Mouse (Mus musculus) limb, embryonic 12.5 days (tissue): ENCODE results near the gene Ssu72. TPM values are rescaled to one million over a fixed set of nuclear protein-coding genes. Genes with fewer than 3 reads are reported as not detected.
"Not testable (repeated sequence)": the region's sequence is repeated elsewhere in the genome, so short reads cannot be mapped to it uniquely, and the experiment has no call there.

Experiments
- ATAC-seq: fragments of 200-750 bp; cut with Nextera tagmentation; 2 replicates; pipeline ENCODE4 v1.8.0; 2017; ENCODE audit warnings: low read depth, moderate TSS enrichment; ENCODE audit not compliant: insufficient number of reproducible peaks, insufficient read depth, low FRiP score, low TSS enrichment
- H3K27ac ChIP-seq: fragments of 300-500 bp; sonication (generic); 2 replicates; pipeline ENCODE4 v1.5.1; 2016; ENCODE audit warnings: mild to moderate bottlenecking, moderate library complexity
- H3K27me3 ChIP-seq: fragments of 300-500 bp; sonication (generic); 2 replicates; pipeline ENCODE4 v1.6.1; 2016; ENCODE audit warnings: mild to moderate bottlenecking, moderate library complexity
- H3K36me3 ChIP-seq: fragments of 300-500 bp; sonication (generic); 2 replicates; pipeline ENCODE4 v1.6.1; 2016; ENCODE audit warnings: mild to moderate bottlenecking, moderate library complexity
- H3K4me1 ChIP-seq: fragments of 300-500 bp; sonication (generic); replicated peaks from 2 replicates; pipeline ENCODE4 v1.6.1; 2016
- H3K4me2 ChIP-seq: fragments of 300-500 bp; sonication (generic); 2 replicates; pipeline ENCODE4 v1.6.1; 2016; ENCODE audit warnings: mild to moderate bottlenecking, moderate library complexity
- H3K4me3 ChIP-seq: fragments of 300-500 bp; sonication (generic); replicated peaks from 2 replicates; pipeline ENCODE4 v1.5.1; 2016; ENCODE audit warnings: mild to moderate bottlenecking
- H3K9ac ChIP-seq: fragments of 300-500 bp; sonication (generic); replicated peaks from 2 replicates; pipeline ENCODE4 v1.6.1; 2016; ENCODE audit warnings: mild to moderate bottlenecking, moderate library complexity
- H3K9me3 ChIP-seq: fragments of 300-500 bp; sonication (generic); 2 replicates; pipeline ENCODE4 v1.6.1; 2016; ENCODE audit warnings: mild to moderate bottlenecking, moderate library complexity
- WGBS: fragments of 180-500 bp; shearing (Covaris S2); methylation state at CpG from one replicate; pipeline ENCODE4 v1.1.7; 2016; 5-methylcytosine and 5-hydroxymethylcytosine counted together
- polyA plus RNA-seq: library from polyadenylated mRNA; unstranded; fragments of >200 nt; fragmentation: Nextera tagmentation; extraction: Ambion mirVana; gene quantifications from 2 replicates; pipeline ENCODE4 v1.2.1, GENCODE M21; 2016

Gene Ssu72
- 143 and 145 TPM in 2 replicates for polyA plus RNA-seq

DNA sequence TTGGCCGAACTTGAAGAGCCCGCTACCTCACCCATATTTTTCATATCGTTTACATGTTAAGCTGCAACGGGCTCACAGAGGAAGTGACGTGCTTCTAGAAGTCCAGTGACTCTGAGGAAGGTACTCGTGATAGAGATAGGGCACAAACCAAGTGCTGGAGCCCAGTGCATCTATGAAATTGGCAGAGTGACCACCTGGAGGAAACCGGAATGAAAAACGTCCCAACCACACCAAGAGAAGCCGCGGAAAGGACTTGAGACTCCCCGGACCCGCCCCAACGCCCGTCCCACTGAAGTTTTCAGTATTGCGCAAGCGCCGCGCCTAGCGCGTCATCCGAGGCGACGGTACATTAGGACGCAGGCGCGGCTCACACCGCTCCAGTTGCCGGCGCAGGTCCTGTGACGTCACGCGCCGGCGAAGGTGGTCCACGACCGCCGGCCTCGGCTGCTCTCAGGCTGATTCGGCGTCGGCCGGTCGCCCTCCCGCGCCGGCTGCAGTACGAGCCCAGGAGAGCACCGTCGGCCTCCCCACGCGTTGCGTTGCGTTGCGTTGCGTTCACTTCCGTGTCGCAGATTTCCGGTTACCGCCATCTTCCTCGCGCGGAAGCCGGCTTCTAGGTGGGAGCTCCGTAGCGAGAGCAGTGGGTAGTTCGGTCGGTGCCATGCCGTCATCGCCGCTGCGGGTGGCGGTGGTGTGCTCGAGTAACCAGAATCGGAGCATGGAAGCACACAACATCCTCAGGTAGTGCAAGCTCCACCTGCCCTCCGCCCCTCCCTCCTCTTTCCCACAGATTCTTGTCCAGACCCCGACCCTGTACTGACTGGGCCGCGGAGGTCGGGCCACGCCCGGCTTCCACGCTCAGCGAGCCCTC, at the start of gene Ssu72:
TSS of gene Ssu72 (plus strand) at position 80 of the 871 bp plus-strand sequence.
- Histone ChIP-seq H3K4me2 (peak within 1 kb of the TSS; percentile 75), H3K27ac (peak within 1 kb of the TSS; percentile 97), H3K9ac (peak within 1 kb of the TSS; percentile 92), H3K9me3 (no peaks in the 10 kb centered on the region), H3K4me3 (peak within 1 kb of the TSS; percentile 96), H3K4me1 (peaks cover 12% of the 10 kb centered on the region), H3K36me3 (no peaks in the 10 kb centered on the region; the same call in 1 of the 2 replicates), H3K27me3 (no peaks in the 10 kb centered on the region)
- under 1% methylated on average over 82 of the region's 83 CpGs for WGBS
- peak; percentile 92 for ATAC-seq

DNA sequence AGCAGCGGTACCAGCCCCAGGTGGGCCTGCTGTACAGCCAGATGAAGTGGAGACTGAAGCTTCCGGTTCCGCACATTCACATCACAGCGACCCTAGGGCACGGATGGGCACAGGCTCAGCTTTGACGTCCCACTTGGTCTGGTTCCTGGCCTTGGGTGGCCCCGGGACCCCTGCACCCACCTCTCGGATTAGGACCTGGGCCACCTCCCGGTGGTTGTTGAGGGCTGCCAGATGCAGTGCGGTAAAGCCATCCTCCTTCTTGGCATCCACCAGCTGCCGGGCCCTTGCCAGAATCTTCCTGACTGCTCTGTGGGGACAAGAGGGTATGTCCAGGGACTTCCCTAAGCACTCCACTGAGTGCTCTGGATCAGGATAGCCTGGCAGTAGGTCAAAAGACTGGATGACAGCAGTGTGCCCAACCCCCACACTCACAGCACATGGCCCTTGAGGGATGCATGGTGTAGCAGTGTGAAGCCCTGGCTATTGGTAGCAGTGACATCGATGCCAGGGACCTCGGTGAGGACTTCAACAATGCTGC, 48.3 kb upstream of the Ssu72 start:
- no peak for ATAC-seq
- H3K4me2 ChIP-seq = no peak overlapping the region
- H3K9ac ChIP-seq = 0 out of 2 replicates have a peak overlapping the region, but pooled peaks have one; percentile 6
- H3K4me3 ChIP-seq = no peak overlapping the region
- peaks cover 60% of the 10 kb centered on the region for H3K27me3 ChIP-seq
- H3K4me1 ChIP-seq = peaks cover 36% of the 10 kb centered on the region
- H3K36me3 ChIP-seq = peaks cover 55% of the 10 kb centered on the region
- 92% methylated on average over 13 of the region's 13 CpGs for WGBS
- H3K27ac ChIP-seq = no peak overlapping the region
- no peaks in the 10 kb centered on the region for H3K9me3 ChIP-seq

- Histone ChIP-seq H3K27me3 (peaks cover 33% of the 10 kb centered on the region), H3K4me3 (no peak overlapping the region), H3K9me3 (no peaks in the 10 kb centered on the region), H3K4me1 (peaks cover 16% of the 10 kb centered on the region), H3K4me2 (no peak overlapping the region), H3K36me3 (peaks cover 60% of the 10 kb centered on the region), H3K27ac (no peak overlapping the region), H3K9ac (no peak overlapping the region)
- WGBS = 90% methylated on average over 10 of the region's 10 CpGs
- ATAC-seq = no peak
Measured at GRCm38 (mm10) chr4:155658961-155659360, 45.6 kb upstream of the Ssu72 start.

GRCm38 (mm10) chr4:155660641-155661040, 44.0 kb upstream of the Ssu72 start:
- peaks cover 77% of the 10 kb centered on the region for H3K36me3 ChIP-seq
- H3K4me3 ChIP-seq = no peak overlapping the region
- H3K27me3 ChIP-seq = peaks cover 16% of the 10 kb centered on the region
- no peak overlapping the region for H3K27ac ChIP-seq
- H3K4me2 ChIP-seq = no peak overlapping the region
- H3K9ac ChIP-seq = no peak overlapping the region
- H3K9me3 ChIP-seq = no peaks in the 10 kb centered on the region
- no peak for ATAC-seq
- no peaks in the 10 kb centered on the region for H3K4me1 ChIP-seq
- WGBS = 90% methylated on average over 12 of the region's 12 CpGs

DNA sequence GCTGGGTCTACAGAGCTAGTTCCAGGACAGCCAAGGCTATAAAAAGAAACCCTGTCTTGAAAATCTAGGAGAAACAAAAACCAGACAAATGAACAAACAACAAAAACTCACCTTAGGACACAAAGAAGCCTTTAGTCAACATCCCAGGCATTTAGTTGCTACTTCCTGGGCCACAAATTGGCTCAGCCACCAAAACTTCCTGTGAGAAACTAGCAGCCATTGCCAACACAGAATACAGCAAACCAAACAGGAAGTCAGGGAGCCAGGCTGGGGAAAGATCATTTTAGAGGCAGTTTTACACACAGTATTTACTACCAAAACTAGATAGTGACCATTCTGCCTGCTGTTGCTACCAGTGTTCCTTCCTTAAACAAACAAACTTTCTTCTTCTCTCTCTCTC, 37.7 kb upstream of the Ssu72 start:
- Histone ChIP-seq H3K27me3 (no peaks in the 10 kb centered on the region), H3K4me2 (no peak overlapping the region), H3K9me3 (no peaks in the 10 kb centered on the region)

DNA sequence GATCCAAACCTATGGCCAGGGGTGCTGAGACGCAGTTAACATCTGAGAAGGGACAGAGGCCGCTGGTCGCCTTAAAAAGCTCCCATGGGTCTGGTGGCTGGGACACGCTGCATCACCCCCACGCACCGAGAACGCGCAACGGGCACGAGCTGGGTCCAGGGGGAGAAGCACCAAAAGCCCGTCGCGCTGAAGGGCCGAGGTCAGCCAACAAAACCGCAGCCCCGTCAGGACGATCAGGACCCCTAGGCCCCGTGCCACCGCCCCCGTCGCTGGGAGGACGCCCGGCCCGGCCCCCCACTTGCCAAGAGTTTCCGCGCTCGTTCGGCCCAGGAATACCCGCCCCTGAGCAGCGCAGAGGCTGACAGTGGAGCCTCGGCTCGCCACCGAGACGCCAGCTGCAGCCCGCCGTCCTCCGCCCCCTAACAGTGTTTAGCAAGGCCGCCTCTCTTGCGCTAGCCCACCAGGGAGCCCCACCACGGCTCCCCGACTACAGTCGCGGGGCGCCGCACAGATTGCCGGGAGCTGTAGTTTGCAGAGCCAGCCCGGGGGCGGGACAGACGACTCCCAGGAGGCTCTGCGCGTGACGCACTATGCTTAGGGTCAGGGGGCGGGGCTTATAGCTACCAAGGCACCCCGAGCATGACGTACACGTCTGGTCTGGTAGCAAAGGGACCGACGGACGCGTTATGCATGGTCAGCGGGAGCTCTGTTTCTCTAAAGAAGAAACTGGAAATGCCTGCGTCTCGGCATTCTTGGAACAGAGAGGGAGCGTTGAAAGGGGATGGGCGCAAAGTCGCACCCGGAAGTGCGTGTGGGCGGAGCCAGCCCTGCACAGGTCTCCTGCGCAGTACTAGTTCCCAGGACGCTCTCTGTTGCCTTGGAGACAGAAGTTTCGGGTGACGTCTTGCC, 35.7 kb upstream of the Ssu72 start, which contains the start of gene Mib2:
TSS of gene Mib2 (minus strand) at position 510 of the 909 bp plus-strand sequence.
- H3K27ac ChIP-seq = peak within 1 kb of the TSS; percentile 82
- peak within 1 kb of the TSS; percentile 92 for H3K4me2 ChIP-seq
- H3K4me1 ChIP-seq = peaks cover 6% of the 10 kb centered on the region
- WGBS = under 1% methylated on average over 73 of the region's 73 CpGs
- peak within 1 kb of the TSS; percentile 79 for H3K9ac ChIP-seq
- peaks cover 24% of the 10 kb centered on the region for H3K36me3 ChIP-seq
- no peaks in the 10 kb centered on the region for H3K9me3 ChIP-seq
- peak; percentile 98 for ATAC-seq
- no peaks in the 10 kb centered on the region for H3K27me3 ChIP-seq
- peak within 1 kb of the TSS; percentile 81 for H3K4me3 ChIP-seq

More for the DNA sequence above, 37.7 kb upstream of the Ssu72 start:
- no peak overlapping the region for H3K27ac ChIP-seq
- H3K4me3 ChIP-seq = no peak overlapping the region
- H3K36me3 ChIP-seq = peaks cover 34% of the 10 kb centered on the region
- H3K9ac ChIP-seq = no peak overlapping the region
- H3K4me1 ChIP-seq = peaks cover 6% of the 10 kb centered on the region
- ATAC-seq = no peak

GRCm38 (mm10) chr4:155669598-155670075, 35.0 kb upstream of the Ssu72 start:
- Histone ChIP-seq H3K27me3 (no peaks in the 10 kb centered on the region), H3K9me3 (no peaks in the 10 kb centered on the region), H3K4me3 (peak overlapping the region; percentile 81), H3K4me1 (peaks cover 6% of the 10 kb centered on the region), H3K27ac (no peak overlapping the region), H3K9ac (no peak overlapping the region), H3K36me3 (peaks cover 17% of the 10 kb centered on the region; the same call in 1 of the 2 replicates), H3K4me2 (peak overlapping the region; percentile 92)
- WGBS = 2% methylated on average over 8 of the region's 8 CpGs
- peak; percentile 29; the same call in 1 of the 2 replicates for ATAC-seq

DNA sequence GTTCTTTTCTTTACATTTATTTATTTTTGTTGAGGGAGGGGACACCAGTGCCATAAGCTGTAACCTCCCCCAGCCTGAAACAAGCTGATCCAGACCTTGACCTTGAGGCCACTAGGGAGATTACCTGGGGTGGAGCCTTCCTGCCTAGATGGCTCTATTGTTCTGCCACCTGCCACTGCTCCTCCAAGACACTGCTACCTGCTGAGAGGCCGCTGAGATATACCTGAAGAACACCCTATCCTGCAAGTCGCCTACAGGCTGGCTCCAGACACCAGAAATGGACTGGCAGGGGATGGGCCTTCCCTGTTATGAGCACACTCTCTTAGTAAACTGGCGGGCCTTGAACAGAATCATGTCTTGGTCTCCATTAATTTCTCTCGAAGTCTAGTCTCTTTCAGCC, 34.4 kb upstream of the Ssu72 start:
- ATAC-seq, H3K4me1 ChIP-seq, H3K4me3 ChIP-seq, H3K27me3 ChIP-seq, H3K4me2 ChIP-seq, H3K9me3 ChIP-seq, H3K9ac ChIP-seq, H3K27ac ChIP-seq: not testable (repeated sequence)
- WGBS = 65% methylated on average over 4 of the region's 4 CpGs
- H3K36me3 ChIP-seq = peaks cover 11% of the 10 kb centered on the region; the same call in 1 of the 2 replicates

DNA sequence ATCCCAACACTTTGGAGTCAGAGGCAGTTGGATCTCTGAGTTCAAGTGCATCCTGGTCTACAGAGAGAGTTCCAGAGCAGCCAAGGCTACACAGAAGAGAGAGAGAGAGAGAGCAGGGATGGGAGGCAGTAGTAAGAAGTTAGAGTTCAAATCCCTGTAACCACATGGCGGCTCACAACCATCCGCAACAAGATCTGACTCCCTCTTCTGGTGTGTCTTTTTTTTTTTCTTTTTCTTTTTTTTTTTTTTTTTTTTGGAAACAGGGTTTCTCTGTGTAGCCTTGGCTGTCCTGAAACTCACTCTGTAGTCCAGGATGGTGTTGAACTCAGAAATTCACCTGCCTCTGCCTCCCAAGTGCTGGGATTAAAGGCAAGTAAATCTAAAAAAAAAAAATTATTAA, 32.5 kb upstream of the Ssu72 start:
- no peak overlapping the region for H3K27ac ChIP-seq
- WGBS = 79% methylated on average over 2 of the region's 2 CpGs
- ATAC-seq = no peak

GRCm38 (mm10) chr4:155675991-155676390, 28.6 kb upstream of the Ssu72 start:
- Histone ChIP-seq H3K36me3 (no peaks in the 10 kb centered on the region), H3K27ac (no peak overlapping the region), H3K9me3 (no peaks in the 10 kb centered on the region), H3K4me2 (no peak overlapping the region), H3K4me1 (no peaks in the 10 kb centered on the region), H3K9ac (no peak overlapping the region), H3K4me3 (no peak overlapping the region), H3K27me3 (no peaks in the 10 kb centered on the region)
- ATAC-seq = no peak
- 87% methylated on average over 2 of the region's 2 CpGs for WGBS

More for the DNA sequence above, 32.5 kb upstream of the Ssu72 start:
- H3K9me3 ChIP-seq = no peaks in the 10 kb centered on the region
- no peak overlapping the region for H3K9ac ChIP-seq
- H3K36me3 ChIP-seq = no peaks in the 10 kb centered on the region
- no peak overlapping the region for H3K4me3 ChIP-seq
- peaks cover 6% of the 10 kb centered on the region for H3K4me1 ChIP-seq
- no peak overlapping the region for H3K4me2 ChIP-seq
- no peaks in the 10 kb centered on the region for H3K27me3 ChIP-seq
